Mouse (Mus musculus) heart, postnatal 10 days (tissue): Measurements from ENCODE around the gene Gm45799. TPM values are rescaled to one million over a fixed set of nuclear protein-coding genes. Genes with fewer than 3 reads are reported as not detected.

ENCODE experiments used
- total RNA-seq, 2 experiments: library from RNA; stranded (reverse); gene quantifications; 2 replicates each; pipeline ENCODE4 v1.2.3; 2021

Gm45799 gene
- total RNA-seq, 2 experiments from 2014 or later: 1.1 to 3.0 TPM

Other genes starting within 250 kb of the Gm45799 start
- gene Fam160a2, start 240.5 kb upstream of the Gm45799 start, total RNA-seq: 10 to 100 TPM; 25.8 to 26.1 TPM
- not detected for gene Cnga4, start 236.0 kb upstream of the Gm45799 start, total RNA-seq
- gene Cckbr, start 214.8 kb upstream of the Gm45799 start, total RNA-seq: not detected
- 10 to 100 TPM; 45.4 to 46.2 TPM for gene Cavin3, start 158.3 kb upstream of the Gm45799 start, total RNA-seq
- gene Smpd1, start 86.2 kb upstream of the Gm45799 start, total RNA-seq: 100 to 1,000 TPM; 120 to 137 TPM
- 10 to 100 TPM; 67.0 to 76.3 TPM for gene Apbb1, start 58.9 kb upstream of the Gm45799 start, total RNA-seq
- gene Hpx, start 40.4 kb upstream of the Gm45799 start, total RNA-seq: under 1 TPM; 0.17 to 0.34 TPM
- 10 to 100 TPM; 34.4 to 36.9 TPM for gene Trim3, start 7.0 kb upstream of the Gm45799 start, total RNA-seq
- gene Timm10b, start 496 bp upstream of the Gm45799 start, total RNA-seq: 100 to 1,000 TPM in 1 of 2 experiments, 10 to 100 TPM in 1; 97.3 to 100 TPM
- 10 to 100 TPM; 24.1 to 24.5 TPM for gene Arfip2, start 136 bp upstream of the Gm45799 start, total RNA-seq
- under 1 TPM; 0.45 to 0.72 TPM for gene Dnhd1, start 10.3 kb downstream of the Gm45799 start, total RNA-seq
- gene Ilk, start 96.0 kb downstream of the Gm45799 start, total RNA-seq: 100 to 1,000 TPM; 156 to 157 TPM
- gene Rrp8, start 96.8 kb downstream of the Gm45799 start, total RNA-seq: 10 to 100 TPM; 14.3 to 14.7 TPM
- gene Taf10, start 103.8 kb downstream of the Gm45799 start, total RNA-seq: 100 to 1,000 TPM; 102 to 108 TPM
- 10 to 100 TPM; 42.2 to 46.6 TPM for gene Tpp1, start 111.7 kb downstream of the Gm45799 start, total RNA-seq
- gene Dchs1, start 147.1 kb downstream of the Gm45799 start, total RNA-seq: 10 to 100 TPM; 30.6 to 34.2 TPM
- 100 to 1,000 TPM in 1 of 2 experiments, 10 to 100 TPM in 1; 100.0 to 110 TPM for gene Mrpl17, start 170.5 kb downstream of the Gm45799 start, total RNA-seq